Mouse (Mus musculus) midbrain, embryonic 10.5 days (tissue): ENCODE results near the gene Rimkla. TPM values are rescaled to one million over a fixed set of nuclear protein-coding genes. Genes with fewer than 3 reads are reported as not detected.
"Not testable (repeated sequence)": the region's sequence is repeated elsewhere in the genome, so short reads cannot be mapped to it uniquely, and the experiment has no call there.

Source experiments
- DNase-seq: peaks from one replicate; pipeline ENCODE4 v3.0.0-alpha.2; 2017; ENCODE audit warnings: low spot score
- H3K27ac ChIP-seq: fragments of 300-500 bp; sonication (generic); replicated peaks from 2 replicates; pipeline ENCODE4 v1.5.1; 2016; ENCODE audit warnings: mild to moderate bottlenecking
- H3K27me3 ChIP-seq: fragments of 300-500 bp; sonication (generic); 2 replicates; pipeline ENCODE4 v1.6.1; 2016; ENCODE audit warnings: low read depth, mild to moderate bottlenecking; ENCODE audit not compliant: poor library complexity, severe bottlenecking
- H3K36me3 ChIP-seq: fragments of 300-500 bp; sonication (generic); 2 replicates; pipeline ENCODE4 v1.6.1; 2016; ENCODE audit warnings: mild to moderate bottlenecking, moderate library complexity
- H3K4me1 ChIP-seq: fragments of 300-500 bp; sonication (generic); 2 replicates; pipeline ENCODE4 v1.6.1; 2016
- H3K4me3 ChIP-seq: fragments of 300-500 bp; sonication (generic); 2 replicates; pipeline ENCODE4 v1.5.1; 2016; ENCODE audit warnings: mild to moderate bottlenecking, moderate library complexity
- H3K9me3 ChIP-seq: fragments of 300-500 bp; sonication (generic); replicated peaks from 2 replicates; pipeline ENCODE4 v1.6.1; 2016; ENCODE audit warnings: mild to moderate bottlenecking
- WGBS: fragments of 180-500 bp; shearing (Covaris S2); methylation state at CpG from one replicate; pipeline ENCODE4 v1.1.7; 2016; 5-methylcytosine and 5-hydroxymethylcytosine counted together
- polyA plus RNA-seq: library from polyadenylated mRNA; unstranded; fragments of >200 nt; fragmentation: Nextera tagmentation; extraction: Ambion mirVana; gene quantifications from 2 replicates; pipeline ENCODE4 v1.2.1, GENCODE M21; 2016

The Rimkla gene
- polyA plus RNA-seq, result 3.8 and 5.0 TPM in 2 replicates

DNA sequence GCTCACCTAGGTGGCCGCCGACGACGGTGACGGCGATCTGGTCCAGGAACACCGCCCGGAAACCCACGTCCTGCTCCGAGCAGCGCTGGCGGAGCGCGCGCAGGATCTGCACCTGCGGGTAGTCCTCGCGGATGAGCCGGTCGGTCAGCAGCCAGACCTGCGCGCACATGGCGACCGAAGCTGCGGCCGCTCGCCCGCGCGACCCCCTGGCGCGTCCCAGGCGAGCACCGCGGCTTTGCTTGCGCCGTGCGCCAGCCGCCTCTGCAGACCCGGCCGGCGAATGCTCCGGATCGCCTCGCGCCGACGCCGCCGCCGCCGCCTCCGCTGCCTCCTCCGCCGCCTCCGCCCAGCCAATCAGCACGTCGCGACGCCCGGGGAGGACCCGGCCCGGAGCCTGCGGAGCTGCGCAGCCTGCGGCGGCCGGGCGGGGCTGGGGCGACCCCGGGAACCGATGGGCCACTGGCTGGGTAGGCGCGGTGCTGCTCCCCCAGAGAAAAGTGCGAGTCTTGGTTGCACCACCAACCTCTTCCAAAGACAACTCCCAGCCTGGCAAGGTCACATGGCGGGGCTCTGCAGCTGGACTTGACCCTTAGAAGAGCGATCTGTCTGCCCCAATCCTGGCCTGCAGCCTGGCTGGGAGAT lies at the start of gene Rimkla:
Gene Rimkla, minus strand, starts transcription at position 338 of the 642 bp plus-strand sequence.
- under 1% methylated on average over 59 of the region's 77 CpGs for WGBS
- H3K9me3 ChIP-seq, result no peaks in the 10 kb centered on the region
- no peaks in the 10 kb centered on the region for H3K36me3 ChIP-seq
- H3K4me3 ChIP-seq, result peak within 1 kb of the TSS; percentile 73
- peak within 1 kb of the TSS; percentile 86 for H3K27ac ChIP-seq
- H3K27me3 ChIP-seq, result peaks cover 49% of the 10 kb centered on the region
- peak; percentile 84 for DNase-seq
- peaks cover 17% of the 10 kb centered on the region for H3K4me1 ChIP-seq

DNA sequence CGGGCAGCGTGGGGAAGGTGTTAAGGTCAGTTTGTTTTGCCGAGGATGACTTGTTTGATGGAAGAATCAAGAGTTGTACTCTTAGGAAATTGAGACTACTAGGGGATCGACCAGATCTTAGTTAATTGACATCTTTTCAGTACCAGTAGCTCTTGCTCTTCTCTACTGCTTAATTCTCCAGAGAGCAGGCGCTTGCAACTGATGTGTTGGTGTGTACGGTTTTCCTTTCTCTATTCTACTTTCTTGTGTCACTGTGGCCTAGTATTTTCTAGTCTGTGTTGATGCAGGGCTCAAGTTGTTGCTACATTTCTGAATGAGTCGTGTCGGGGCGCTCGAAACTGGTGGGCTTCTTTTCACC lies 48.1 kb upstream of the Rimkla start:
- H3K36me3 ChIP-seq, result no peaks in the 10 kb centered on the region
- peak overlapping the region; percentile 99 for H3K27ac ChIP-seq
- peak overlapping the region; percentile 97 for H3K4me3 ChIP-seq
- DNase-seq, result no peak
- peaks cover 19% of the 10 kb centered on the region for H3K4me1 ChIP-seq
- 11% methylated on average over 10 of the region's 10 CpGs for WGBS
- H3K9me3 ChIP-seq, result no peaks in the 10 kb centered on the region
- H3K27me3 ChIP-seq, result no peaks in the 10 kb centered on the region

DNA sequence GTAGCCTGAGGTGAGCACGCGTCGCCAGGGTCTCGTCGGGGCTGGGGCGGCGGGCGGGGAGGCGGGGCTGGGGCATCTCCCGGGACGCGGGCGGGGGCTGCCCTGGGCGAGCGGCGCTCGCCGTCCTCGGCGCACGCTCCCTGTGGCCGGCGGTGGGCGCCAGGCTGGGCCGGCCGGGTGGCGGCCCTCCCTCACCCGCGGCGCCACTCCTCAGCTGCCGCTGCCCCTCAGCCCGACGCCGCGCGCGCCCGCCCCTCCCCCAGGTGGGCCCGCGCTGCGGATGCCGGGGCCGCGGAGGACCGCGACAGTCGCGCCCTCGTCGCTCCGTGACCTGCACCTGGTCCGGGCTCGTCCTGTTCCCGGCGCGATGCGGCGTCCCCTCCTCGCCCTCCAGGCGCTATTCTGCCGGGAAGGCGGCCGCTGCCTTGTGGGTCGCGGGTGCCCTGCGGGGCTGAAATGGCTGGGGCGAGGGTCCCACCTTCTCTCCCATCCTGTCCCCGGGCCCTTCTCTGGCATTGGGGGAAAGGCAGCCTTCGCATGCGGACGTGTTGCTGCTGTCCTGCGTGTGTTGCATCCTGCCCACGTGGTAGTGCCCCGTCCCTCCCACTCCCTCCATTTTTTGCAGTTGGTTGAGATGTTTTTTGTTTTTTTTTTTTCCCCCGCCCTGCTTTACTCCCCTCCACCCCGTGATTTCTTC lies 47.6 kb upstream of the Rimkla start:
- DNase-seq, result peak; percentile 63
- Histone ChIP-seq H3K9me3 (no peaks in the 10 kb centered on the region), H3K4me1 (peaks cover 19% of the 10 kb centered on the region), H3K4me3 (peak overlapping the region; percentile 97), H3K36me3 (no peaks in the 10 kb centered on the region), H3K27ac (peak overlapping the region; percentile 99), H3K27me3 (no peaks in the 10 kb centered on the region)
- under 1% methylated on average over 74 of the region's 76 CpGs for WGBS

DNA sequence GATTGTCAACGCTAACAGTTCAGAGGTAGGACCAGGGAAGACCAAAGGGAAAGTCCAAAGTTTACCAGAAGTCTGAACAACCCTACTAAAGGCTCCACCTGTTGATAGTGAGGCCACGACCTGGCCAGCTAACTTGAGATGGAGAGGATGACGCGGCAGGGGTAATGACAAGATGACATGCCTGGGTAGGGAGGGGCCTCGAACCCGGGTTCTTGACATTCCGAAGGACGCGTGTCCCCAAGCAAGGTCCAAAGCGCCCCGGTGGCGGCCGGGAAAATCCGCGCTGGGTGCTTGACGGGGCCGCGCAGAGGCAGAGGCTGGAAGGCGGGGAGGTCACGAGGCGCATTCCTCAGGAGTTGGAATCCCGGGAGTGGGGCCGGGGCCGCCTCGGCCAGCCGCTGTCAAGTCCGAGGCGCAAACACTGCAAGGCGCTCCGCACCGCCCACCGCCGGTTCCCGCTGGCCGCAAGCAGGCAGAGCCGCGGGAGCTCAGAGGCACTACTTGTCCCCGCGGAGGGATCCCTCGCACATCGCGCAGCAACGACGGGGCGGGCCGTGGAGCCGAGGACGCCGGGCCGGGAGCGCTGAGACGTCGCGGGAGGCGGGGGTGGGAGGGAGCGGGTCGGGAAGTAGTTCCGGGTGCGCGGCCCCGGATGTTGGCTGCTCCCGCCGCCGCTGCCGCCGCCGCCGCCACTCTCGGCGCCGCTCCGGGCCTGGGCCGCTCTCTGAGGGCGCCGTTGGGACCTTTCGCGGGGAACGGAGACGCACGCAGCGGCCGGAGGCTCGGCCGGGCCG lies 46.8 kb upstream of the Rimkla start, which contains the start of gene Frg2f1:
Gene Frg2f1, minus strand, starts transcription at position 499 of the 794 bp plus-strand sequence.
- under 1% methylated on average over 83 of the region's 85 CpGs for WGBS
- no peaks in the 10 kb centered on the region for H3K9me3 ChIP-seq
- DNase-seq, result peak; percentile 95

DNA sequence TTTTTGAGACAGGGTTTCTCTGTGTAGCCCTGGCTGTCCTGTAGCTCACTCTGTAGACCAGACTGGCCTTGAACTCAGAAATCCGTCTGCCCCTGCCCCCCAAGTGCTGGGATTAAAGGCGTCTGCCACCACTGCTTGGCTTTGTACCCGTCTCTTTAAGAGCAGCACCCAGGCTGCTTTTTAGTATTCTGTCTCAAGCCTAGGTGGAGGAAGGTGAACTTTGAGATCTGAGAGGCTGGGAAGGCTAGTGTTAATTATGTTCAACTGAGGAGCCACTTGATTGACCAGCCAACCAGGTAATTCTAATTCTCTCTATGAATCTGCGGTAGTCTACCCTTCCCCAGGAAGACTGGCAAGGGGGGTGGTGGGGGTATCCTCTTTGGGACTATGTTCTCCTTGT lies 45.0 kb upstream of the Rimkla start:
- no peak overlapping the region for H3K27ac ChIP-seq
- no peak overlapping the region for H3K4me3 ChIP-seq
- no peaks in the 10 kb centered on the region for H3K27me3 ChIP-seq
- no peaks in the 10 kb centered on the region for H3K36me3 ChIP-seq
- H3K9me3 ChIP-seq, result no peaks in the 10 kb centered on the region
- 79% methylated on average over 4 of the region's 4 CpGs for WGBS
- peaks cover 19% of the 10 kb centered on the region for H3K4me1 ChIP-seq
- DNase-seq, result no peak

More for the DNA sequence above, 46.8 kb upstream of the Rimkla start, which contains the start of gene Frg2f1:
- Histone ChIP-seq H3K4me1 (peaks cover 19% of the 10 kb centered on the region), H3K27me3 (no peaks in the 10 kb centered on the region), H3K36me3 (no peaks in the 10 kb centered on the region), H3K4me3 (peak within 1 kb of the TSS; percentile 97), H3K27ac (peak within 1 kb of the TSS; percentile 99)

DNA sequence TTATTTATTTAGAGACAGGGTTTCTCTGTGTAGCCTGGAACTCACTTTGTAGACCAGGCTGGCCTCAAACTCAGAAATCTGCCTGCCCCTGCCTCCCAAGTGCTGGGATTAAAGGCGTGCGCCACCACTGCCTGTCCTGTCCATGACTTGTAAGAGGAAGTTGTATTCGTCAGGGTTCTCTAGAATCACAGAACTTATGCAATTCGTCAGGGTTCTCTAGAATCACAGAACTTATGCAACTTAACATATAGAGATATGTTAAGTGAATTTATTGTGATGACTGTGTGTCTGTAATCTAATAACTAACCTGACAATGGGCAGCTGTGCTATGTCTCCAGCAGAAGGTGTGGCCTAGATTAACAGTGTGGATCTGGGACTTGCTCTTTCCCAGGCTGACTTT lies 44.2 kb upstream of the Rimkla start, which contains the start of gene Foxj3:
Gene Foxj3, plus strand, starts transcription at position 390 of the 400 bp plus-strand sequence.
- H3K27ac ChIP-seq, H3K4me3 ChIP-seq, H3K36me3 ChIP-seq, H3K27me3 ChIP-seq, H3K9me3 ChIP-seq, DNase-seq: not testable (repeated sequence)
- H3K4me1 ChIP-seq, result peaks cover 19% of the 10 kb centered on the region
- 97% methylated on average over 4 of the region's 4 CpGs for WGBS

DNA sequence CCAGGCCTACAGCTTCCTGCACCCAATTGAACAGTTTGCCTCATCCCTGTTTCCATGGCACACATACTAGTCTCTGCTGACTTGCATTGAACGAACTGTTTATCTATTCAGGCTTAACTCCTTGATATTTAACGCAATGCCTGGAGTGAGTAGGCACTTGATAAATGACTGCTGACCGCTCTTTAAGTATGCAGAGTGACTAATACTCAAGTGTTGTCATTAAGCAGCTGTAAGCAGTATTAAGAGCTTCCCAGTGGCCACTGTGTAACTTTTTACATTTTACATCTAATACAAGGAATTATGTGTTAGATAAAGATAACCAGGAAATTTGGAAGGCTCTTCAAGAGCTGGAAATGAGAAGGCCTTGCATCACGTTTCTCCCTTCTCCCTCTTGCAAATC lies 42.7 kb upstream of the Rimkla start:
- 64% methylated on average over 4 of the region's 4 CpGs for WGBS
- H3K9me3 ChIP-seq, result no peaks in the 10 kb centered on the region
- H3K4me3 ChIP-seq, result no peak overlapping the region
- no peak overlapping the region for H3K27ac ChIP-seq
- peaks cover 9% of the 10 kb centered on the region for H3K4me1 ChIP-seq
- no peaks in the 10 kb centered on the region for H3K36me3 ChIP-seq
- no peaks in the 10 kb centered on the region for H3K27me3 ChIP-seq
- DNase-seq, result no peak

DNA sequence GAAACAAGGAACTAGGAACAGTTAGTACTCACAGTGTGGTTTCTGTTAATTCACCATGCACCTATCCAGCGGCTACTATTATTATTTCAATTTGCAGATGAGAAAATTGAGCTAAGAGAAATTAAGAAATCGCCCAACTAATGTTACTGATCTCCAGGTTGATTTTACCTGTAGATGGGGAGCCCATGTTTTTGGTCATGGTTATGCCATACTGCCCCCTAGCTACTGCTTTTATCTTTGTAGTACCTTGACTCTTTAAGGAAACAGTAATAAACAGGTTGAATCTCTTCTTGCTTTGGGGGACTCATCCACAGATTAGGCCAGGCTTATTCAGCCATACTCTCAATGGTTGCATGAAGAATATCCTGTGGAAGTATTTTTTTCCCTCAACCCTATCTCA lies 39.4 kb upstream of the Rimkla start:
- Histone ChIP-seq H3K4me1 (no peaks in the 10 kb centered on the region; the same call in 1 of the 2 replicates), H3K9me3 (no peaks in the 10 kb centered on the region), H3K27me3 (no peaks in the 10 kb centered on the region), H3K27ac (no peak overlapping the region), H3K36me3 (no peaks in the 10 kb centered on the region), H3K4me3 (no peak overlapping the region)
- WGBS, result 65% methylated on average over 2 of the region's 2 CpGs
- DNase-seq, result no peak

DNA sequence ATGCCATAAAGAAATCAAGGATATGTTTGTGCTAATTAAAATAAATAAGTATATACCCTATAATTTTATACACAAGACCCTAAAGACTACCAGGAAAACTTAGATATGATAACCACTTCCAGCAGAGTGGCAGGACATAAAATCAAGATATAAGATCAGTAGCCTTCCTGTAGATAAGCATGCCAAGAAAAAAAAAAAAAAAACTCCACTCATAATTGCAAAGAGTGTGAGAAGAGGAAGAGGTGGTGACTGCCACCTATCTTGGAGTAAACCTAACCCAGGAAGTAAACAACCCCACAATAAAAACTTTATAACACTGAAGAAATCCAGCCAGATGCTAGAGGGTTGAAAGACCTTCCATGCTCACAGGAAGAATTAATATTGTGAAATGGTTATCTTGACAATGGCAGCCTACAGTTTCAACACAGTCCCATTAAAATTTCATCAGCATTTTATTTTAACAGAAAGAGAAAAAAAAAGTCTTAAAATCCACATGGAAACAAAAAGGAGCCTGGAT lies 34.0 kb upstream of the Rimkla start:
- Histone ChIP-seq H3K27me3 (no peaks in the 10 kb centered on the region), H3K4me3 (no peak overlapping the region), H3K4me1 (peaks cover 7% of the 10 kb centered on the region; the same call in 1 of the 2 replicates), H3K36me3 (no peaks in the 10 kb centered on the region), H3K9me3 (no peaks in the 10 kb centered on the region), H3K27ac (no peak overlapping the region)
- no peak for DNase-seq

DNA sequence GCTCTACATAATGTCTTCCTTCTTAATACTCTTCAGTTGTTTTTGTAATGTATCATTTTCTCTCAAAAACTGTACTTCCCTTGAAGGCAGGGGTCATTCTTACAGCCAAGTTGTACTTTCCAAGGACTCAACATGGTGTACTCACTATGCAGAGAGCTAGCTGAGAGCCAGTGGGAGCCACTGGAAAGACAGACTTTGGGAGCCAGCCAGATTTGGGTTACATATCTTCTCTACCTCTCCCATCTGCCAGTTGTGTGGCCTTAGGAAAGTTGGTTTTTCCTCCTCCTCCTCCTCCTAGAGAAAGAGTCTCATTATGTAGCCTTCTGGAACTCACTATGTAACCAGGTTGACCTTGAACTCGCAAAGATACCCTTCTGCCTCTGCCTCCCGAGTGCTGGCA lies 32.0 kb upstream of the Rimkla start:
- Histone ChIP-seq H3K9me3 (no peaks in the 10 kb centered on the region), H3K27ac (no peak overlapping the region), H3K27me3 (no peaks in the 10 kb centered on the region), H3K4me1 (peaks cover 7% of the 10 kb centered on the region; the same call in 1 of the 2 replicates), H3K36me3 (no peaks in the 10 kb centered on the region), H3K4me3 (no peak overlapping the region)
- WGBS, result 83% methylated on average over 2 of the region's 2 CpGs
- no peak for DNase-seq

DNA sequence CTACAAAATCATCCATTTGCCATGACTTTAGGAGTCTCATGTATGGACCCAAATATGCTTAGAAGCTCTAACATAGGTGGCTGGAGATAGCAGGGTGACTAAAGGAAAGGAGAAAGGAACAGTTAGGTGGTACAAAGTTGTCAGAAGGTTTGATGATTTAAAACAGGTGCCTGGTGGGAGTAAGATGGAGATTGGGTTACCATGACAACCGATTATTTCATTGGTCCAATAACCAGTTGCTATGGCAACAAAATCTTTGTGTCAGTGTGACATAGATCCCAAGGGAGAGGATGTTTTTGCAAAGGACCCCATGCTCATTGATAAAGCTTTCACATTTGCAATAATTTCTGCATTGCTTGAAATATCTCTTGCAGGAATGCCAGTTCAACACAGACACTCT lies 31.6 kb upstream of the Rimkla start:
- H3K9me3 ChIP-seq, result no peaks in the 10 kb centered on the region
- WGBS, result 84% methylated on average over 1 of the region's 1 CpGs
- no peak overlapping the region for H3K27ac ChIP-seq
- H3K4me1 ChIP-seq, result peaks cover 7% of the 10 kb centered on the region; the same call in 1 of the 2 replicates
- no peaks in the 10 kb centered on the region for H3K36me3 ChIP-seq
- DNase-seq, result no peak
- H3K4me3 ChIP-seq, result no peak overlapping the region
- no peaks in the 10 kb centered on the region for H3K27me3 ChIP-seq

DNA sequence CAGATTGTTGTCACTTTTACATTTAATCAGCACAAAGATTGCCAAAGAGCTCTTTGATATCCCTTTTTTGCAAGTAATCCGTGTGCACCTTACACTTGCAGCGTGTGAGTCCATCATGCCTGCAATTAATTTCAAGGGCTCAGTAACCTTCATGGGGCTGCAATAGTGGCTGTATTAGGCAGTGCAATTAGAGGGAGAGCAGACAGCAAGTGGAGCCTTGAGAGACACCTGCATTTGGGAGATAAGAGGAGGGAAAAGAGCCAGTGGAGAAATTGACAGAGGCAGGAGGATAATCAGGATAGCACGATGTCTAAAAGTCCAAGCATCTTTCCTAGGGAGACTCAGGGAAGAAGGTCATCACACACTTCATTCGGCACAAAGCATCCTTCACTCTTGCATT lies 31.1 kb upstream of the Rimkla start:
- no peak for DNase-seq

More for the DNA sequence above, 31.1 kb upstream of the Rimkla start:
- Histone ChIP-seq H3K27me3 (no peaks in the 10 kb centered on the region), H3K27ac (no peak overlapping the region), H3K9me3 (no peaks in the 10 kb centered on the region), H3K4me1 (peaks cover 7% of the 10 kb centered on the region; the same call in 1 of the 2 replicates), H3K36me3 (no peaks in the 10 kb centered on the region), H3K4me3 (no peak overlapping the region)
- 81% methylated on average over 4 of the region's 4 CpGs for WGBS
